Mouse (Mus musculus) testis, adult 2 months (tissue): Measurements from ENCODE around the gene Nab1. TPM values are rescaled to one million over a fixed set of nuclear protein-coding genes. Genes with fewer than 3 reads are reported as not detected.

Source experiments
- H3K27ac ChIP-seq: fragments of 200-500 bp; 2 replicates; pipeline ENCODE4 v1.5.1; 2012; ENCODE audit warnings: low read depth, low read length; ENCODE audit not compliant: control insufficient read depth, insufficient read depth
- H3K27me3 ChIP-seq: fragments of 200-500 bp; 2 replicates; pipeline ENCODE4 v1.6.1; 2012; ENCODE audit warnings: mild to moderate bottlenecking, low read length, moderate library complexity; ENCODE audit not compliant: control insufficient read depth, insufficient read depth
- H3K36me3 ChIP-seq: fragments of 200-500 bp; 2 replicates; pipeline ENCODE4 v1.6.1; 2012; ENCODE audit warnings: mild to moderate bottlenecking, low read length; ENCODE audit not compliant: control insufficient read depth, insufficient read depth
- H3K4me1 ChIP-seq: fragments of 200-500 bp; 2 replicates; pipeline ENCODE4 v1.6.1; 2012; ENCODE audit warnings: low read length; ENCODE audit not compliant: control insufficient read depth, insufficient read depth
- H3K4me3 ChIP-seq: fragments of 200-500 bp; 2 replicates; pipeline ENCODE4 v1.5.1; 2012; ENCODE audit warnings: low read depth, mild to moderate bottlenecking, low read length, moderate library complexity, mixed read lengths; ENCODE audit not compliant: control insufficient read depth
- CTCF ChIP-seq: fragments of 200-500 bp; IDR thresholded peaks from 2 replicates; pipeline ENCODE4 v1.5.1; 2012; ENCODE audit warnings: low read depth, mild to moderate bottlenecking, inconsistent platforms, low read length, moderate library complexity; ENCODE audit not compliant: control insufficient read depth, insufficient read depth, insufficient replicate concordance
- POLR2A ChIP-seq: fragments of 200-500 bp; IDR thresholded peaks from 2 replicates; pipeline ENCODE4 v1.6.1; 2012; ENCODE audit warnings: low read depth, mild to moderate bottlenecking, inconsistent platforms, low read length, moderate library complexity; ENCODE audit not compliant: control insufficient read depth
- polyA plus RNA-seq: library from polyadenylated mRNA; depleted of rRNA; stranded (reverse); fragments of >200 nt; gene quantifications from 2 replicates; pipeline ENCODE4 v1.2.3, GENCODE M21; 2012

The Nab1 gene
- polyA plus RNA-seq, 1 experiment: 3.0 TPM

GRCm38 (mm10) chr1:52524150-52524549 is 23.7 kb upstream of the Nab1 start:
- no peak overlapping the region for H3K4me3 ChIP-seq
- no peaks in the 10 kb centered on the region for H3K36me3 ChIP-seq
- H3K4me1 ChIP-seq: no peaks in the 10 kb centered on the region
- no peaks in the 10 kb centered on the region for H3K27me3 ChIP-seq
- TF ChIP-seq POLR2A (no peak), CTCF (no peak)
- H3K27ac ChIP-seq: no peak overlapping the region

DNA sequence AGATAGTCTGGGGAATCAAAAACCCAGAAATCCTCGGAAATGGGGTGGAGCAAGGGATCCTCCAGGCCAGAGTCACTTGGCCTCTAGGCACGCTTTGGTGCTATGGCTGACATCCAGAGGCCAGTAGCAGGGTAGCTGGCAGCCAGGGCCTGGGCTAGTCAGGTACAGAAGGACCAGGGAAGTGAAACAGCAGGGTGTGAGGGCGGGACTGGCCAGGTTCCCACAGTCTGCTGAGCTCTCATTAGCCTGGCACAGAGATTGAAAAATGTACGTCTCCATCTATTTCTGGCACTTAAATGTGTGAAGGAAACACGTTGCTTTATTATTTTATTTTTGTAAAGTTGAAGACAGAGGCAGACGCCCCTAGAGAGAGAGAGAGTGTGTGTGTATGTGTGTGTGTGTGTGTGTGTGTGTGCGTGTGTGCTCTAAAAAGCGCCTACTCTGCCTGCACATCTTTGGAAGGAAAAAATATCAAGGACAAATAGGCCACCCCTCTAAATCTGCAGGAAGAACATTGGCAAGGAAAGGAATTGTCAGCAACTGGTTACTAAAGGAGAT is 21.0 kb upstream of the Nab1 start:
- H3K27me3 ChIP-seq: no peaks in the 10 kb centered on the region
- no peaks in the 10 kb centered on the region for H3K36me3 ChIP-seq
- no peaks in the 10 kb centered on the region for H3K4me1 ChIP-seq
- no peak overlapping the region for H3K4me3 ChIP-seq
- no peak for TF ChIP-seq POLR2A
- H3K27ac ChIP-seq: no peak overlapping the region

- TF ChIP-seq POLR2A (no peak), CTCF (no peak)
Measured at GRCm38 (mm10) chr1:52520131-52520530, 19.7 kb upstream of the Nab1 start.

GRCm38 (mm10) chr1:52515249-52515648 is 14.8 kb upstream of the Nab1 start:
- Histone ChIP-seq H3K27ac (no peak overlapping the region), H3K27me3 (no peaks in the 10 kb centered on the region), H3K4me1 (no peaks in the 10 kb centered on the region), H3K36me3 (no peaks in the 10 kb centered on the region), H3K4me3 (no peak overlapping the region)
- no peak for TF ChIP-seq CTCF
- no peak for TF ChIP-seq POLR2A

More at GRCm38 (mm10) chr1:52520131-52520530, 19.7 kb upstream of the Nab1 start:
- Histone ChIP-seq H3K36me3 (no peaks in the 10 kb centered on the region), H3K27me3 (no peaks in the 10 kb centered on the region), H3K27ac (no peak overlapping the region), H3K4me3 (no peak overlapping the region), H3K4me1 (no peaks in the 10 kb centered on the region)

GRCm38 (mm10) chr1:52511788-52512425 is 11.4 kb upstream of the Nab1 start:
- Histone ChIP-seq H3K4me1 (no peaks in the 10 kb centered on the region), H3K27ac (no peak overlapping the region), H3K27me3 (no peaks in the 10 kb centered on the region), H3K4me3 (no peak overlapping the region), H3K36me3 (no peaks in the 10 kb centered on the region)
- no peak for TF ChIP-seq POLR2A
- no peak for TF ChIP-seq CTCF

- Histone ChIP-seq H3K27ac (no peak overlapping the region), H3K4me3 (no peak overlapping the region), H3K36me3 (no peaks in the 10 kb centered on the region), H3K27me3 (no peaks in the 10 kb centered on the region), H3K4me1 (no peaks in the 10 kb centered on the region)
- TF ChIP-seq CTCF (no peak), POLR2A (no peak)
Measured at GRCm38 (mm10) chr1:52506211-52506610, 5.7 kb upstream of the Nab1 start.

DNA sequence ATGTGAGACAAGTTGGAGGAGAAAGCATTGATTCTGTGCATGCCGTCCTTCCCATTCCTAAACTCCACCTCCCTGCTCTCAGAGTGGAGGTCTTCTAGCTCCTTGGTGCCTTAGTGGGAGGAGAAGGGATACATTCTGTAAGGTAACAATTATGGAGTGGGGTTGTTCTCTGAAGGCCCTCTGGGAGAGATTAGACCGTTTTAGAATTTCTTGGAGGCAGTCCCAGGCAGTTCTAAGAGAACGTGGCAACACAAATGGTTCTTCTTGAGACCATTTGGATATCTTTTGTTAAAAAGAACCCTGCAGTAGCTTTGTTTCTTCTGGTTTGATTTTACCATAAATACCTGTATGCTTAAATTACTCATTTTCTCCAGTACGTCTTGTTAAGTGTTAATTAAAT is 1.8 kb upstream of the Nab1 start:
- no peaks in the 10 kb centered on the region for H3K36me3 ChIP-seq
- H3K27ac ChIP-seq: peak overlapping the region; percentile 62
- H3K4me3 ChIP-seq: no peak overlapping the region
- H3K27me3 ChIP-seq: no peaks in the 10 kb centered on the region
- TF ChIP-seq POLR2A (no peak), CTCF (no peak)
- H3K4me1 ChIP-seq: peaks cover 3% of the 10 kb centered on the region
